Mouse (Mus musculus) liver, postnatal 0 days (tissue): ENCODE data around the gene Elp5. TPM values are rescaled to one million over a fixed set of nuclear protein-coding genes. Genes with fewer than 3 reads are reported as not detected.

Source experiments
- ATAC-seq: fragments of 200-750 bp; cut with Nextera tagmentation; 2 replicates; pipeline ENCODE4 v1.8.0; 2017; ENCODE audit warnings: mild to moderate bottlenecking, moderate library complexity
- DNase-seq: peaks from one replicate; pipeline ENCODE4 v3.0.0-alpha.2; 2016
- H3K27ac ChIP-seq: fragments of 300-500 bp; sonication (generic); 2 replicates; pipeline ENCODE4 v1.5.1; 2014; ENCODE audit warnings: antibody characterized with exemption, moderate library complexity, mild to moderate bottlenecking, low read depth
- H3K27me3 ChIP-seq: fragments of 300-500 bp; sonication (generic); 2 replicates; pipeline ENCODE4 v1.6.1; 2014; ENCODE audit warnings: low read length, control low read depth, mixed read lengths; ENCODE audit not compliant: insufficient read depth
- H3K36me3 ChIP-seq: fragments of 300-500 bp; sonication (generic); replicated peaks from 2 replicates; pipeline ENCODE4 v1.6.1; 2014; ENCODE audit warnings: mild to moderate bottlenecking, control low read depth, low read length, moderate library complexity, mixed read lengths; ENCODE audit not compliant: insufficient read depth
- H3K4me1 ChIP-seq: fragments of 300-500 bp; sonication (generic); 2 replicates; pipeline ENCODE4 v1.6.1; 2014; ENCODE audit warnings: antibody characterized with exemption, mild to moderate bottlenecking, control low read depth; ENCODE audit not compliant: insufficient read depth
- H3K4me2 ChIP-seq: fragments of 300-500 bp; sonication (generic); 2 replicates; pipeline ENCODE4 v1.6.1; 2014; ENCODE audit warnings: low read depth, mild to moderate bottlenecking, low read length, moderate library complexity, mixed read lengths
- H3K4me3 ChIP-seq: fragments of 300-500 bp; sonication (generic); 2 replicates; pipeline ENCODE4 v1.5.1; 2014; ENCODE audit warnings: low read depth, low read length
- H3K9ac ChIP-seq: fragments of 300-500 bp; sonication (generic); replicated peaks from 2 replicates; pipeline ENCODE4 v1.6.1; 2014; ENCODE audit warnings: mild to moderate bottlenecking, moderate library complexity
- H3K9me3 ChIP-seq: fragments of 300-500 bp; sonication (generic); 2 replicates; pipeline ENCODE4 v1.6.1; 2016; ENCODE audit warnings: mild to moderate bottlenecking, control low read depth, low read length, mixed read lengths
- CTCF ChIP-seq: sonication (generic); IDR thresholded peaks from 2 replicates; pipeline ENCODE4 v1.5.1; 2016; ENCODE audit warnings: antibody characterized with exemption, low read depth
- EP300 ChIP-seq: IDR thresholded peaks from 2 replicates; pipeline ENCODE4 v1.6.1; 2016; ENCODE audit warnings: antibody characterized with exemption, low read depth, mild to moderate bottlenecking
- WGBS: fragments of 180-500 bp; shearing (Covaris S2); extraction: QIAGEN DNeasy Blood & Tissue Kit; methylation state at CpG from one replicate; pipeline ENCODE4 v1.1.7; 2014; ENCODE audit not compliant: insufficient replicate concordance; 5-methylcytosine and 5-hydroxymethylcytosine counted together
- polyA plus RNA-seq: library from polyadenylated mRNA; unstranded; fragments of >200 nt; fragmentation: Nextera tagmentation; extraction: Ambion mirVana; gene quantifications from 2 replicates; pipeline ENCODE4 v1.2.1, GENCODE M21; 2015

Elp5 gene
- polyA plus RNA-seq, 1 experiment from 2014 or later = 40.6 TPM

GRCm38 (mm10) chr11:69970222-69970621 lies 12.1 kb downstream of the Elp5 start:
- no peak overlapping the region for H3K9ac ChIP-seq
- ATAC-seq = no peak
- H3K27me3 ChIP-seq = peaks cover 24% of the 10 kb centered on the region
- H3K27ac ChIP-seq = no peak overlapping the region
- DNase-seq = no peak
- peaks cover 15% of the 10 kb centered on the region for H3K4me1 ChIP-seq
- no peak overlapping the region for H3K4me2 ChIP-seq
- peaks cover 40% of the 10 kb centered on the region for H3K36me3 ChIP-seq
- no peak overlapping the region for H3K4me3 ChIP-seq
- WGBS = 82% methylated on average over 6 of the region's 6 CpGs
- no peak for TF ChIP-seq CTCF
- no peak for TF ChIP-seq EP300
- H3K9me3 ChIP-seq = no peaks in the 10 kb centered on the region

- Histone ChIP-seq H3K4me2 (no peak overlapping the region), H3K4me1 (peaks cover 16% of the 10 kb centered on the region), H3K9ac (no peak overlapping the region), H3K9me3 (no peaks in the 10 kb centered on the region), H3K27ac (no peak overlapping the region), H3K36me3 (peaks cover 29% of the 10 kb centered on the region), H3K27me3 (peaks cover 38% of the 10 kb centered on the region), H3K4me3 (no peak overlapping the region)
- WGBS = 70% methylated on average over 4 of the region's 4 CpGs
- ATAC-seq (no peak), DNase-seq (no peak)
- TF ChIP-seq CTCF (no peak), EP300 (no peak)
Observed at GRCm38 (mm10) chr11:69968793-69969192, 13.5 kb downstream of the Elp5 start.

GRCm38 (mm10) chr11:69966860-69967517 lies 15.3 kb downstream of the Elp5 start:
- no peak for TF ChIP-seq CTCF
- TF ChIP-seq EP300 = no peak
- Histone ChIP-seq H3K4me3 (peak overlapping the region; percentile 40), H3K4me1 (peaks cover 16% of the 10 kb centered on the region), H3K27me3 (peaks cover 50% of the 10 kb centered on the region), H3K27ac (no peak overlapping the region), H3K4me2 (peak overlapping the region; percentile 67), H3K36me3 (peaks cover 14% of the 10 kb centered on the region), H3K9ac (no peak overlapping the region; the same call in 1 of the 2 replicates), H3K9me3 (no peaks in the 10 kb centered on the region)
- WGBS = 33% methylated on average over 17 of the region's 17 CpGs
- ATAC-seq (no peak), DNase-seq (no peak)

GRCm38 (mm10) chr11:69966006-69966859 lies 16.1 kb downstream of the Elp5 start:
- DNase-seq (peak; percentile 52), ATAC-seq (peak; percentile 59)
- peak overlapping the region; percentile 34; the same call in 1 of the 2 replicates for H3K9ac ChIP-seq
- H3K9me3 ChIP-seq = no peaks in the 10 kb centered on the region
- peak overlapping the region; percentile 67 for H3K4me2 ChIP-seq
- H3K27me3 ChIP-seq = peaks cover 54% of the 10 kb centered on the region
- H3K4me3 ChIP-seq = peak overlapping the region; percentile 40
- no peak for TF ChIP-seq CTCF
- no peak for TF ChIP-seq EP300
- H3K4me1 ChIP-seq = peaks cover 16% of the 10 kb centered on the region
- WGBS = 3% methylated on average over 57 of the region's 59 CpGs
- H3K27ac ChIP-seq = no peak overlapping the region
- peaks cover 14% of the 10 kb centered on the region for H3K36me3 ChIP-seq

GRCm38 (mm10) chr11:69965271-69966005 lies 16.9 kb downstream of the Elp5 start:
- H3K27me3 ChIP-seq = peaks cover 54% of the 10 kb centered on the region
- H3K27ac ChIP-seq = no peak overlapping the region
- ATAC-seq = no peak

More at GRCm38 (mm10) chr11:69965271-69966005, 16.9 kb downstream of the Elp5 start:
- no peaks in the 10 kb centered on the region for H3K9me3 ChIP-seq
- H3K4me3 ChIP-seq = peak overlapping the region; percentile 40
- H3K9ac ChIP-seq = 0 out of 2 replicates have a peak overlapping the region, but pooled peaks have one; percentile 34
- peak; percentile 18 for DNase-seq
- H3K4me1 ChIP-seq = peaks cover 16% of the 10 kb centered on the region
- peak overlapping the region; percentile 67 for H3K4me2 ChIP-seq
- no peak for TF ChIP-seq CTCF
- TF ChIP-seq EP300 = no peak
- H3K36me3 ChIP-seq = peaks cover 11% of the 10 kb centered on the region
- WGBS = 3% methylated on average over 47 of the region's 49 CpGs
